Mouse (Mus musculus) embryonic facial prominence, embryonic 12.5 days (tissue): ENCODE measurements around the gene Rps7. TPM values are rescaled to one million over a fixed set of nuclear protein-coding genes. Genes with fewer than 3 reads are reported as not detected.
A peak's percentile ranks its signal among the peaks of the same experiment; 100 is the strongest.

Experiments used
- ATAC-seq: fragments of 200-750 bp; cut with Nextera tagmentation; 2 replicates; pipeline ENCODE4 v1.8.0; 2017; ENCODE audit not compliant: insufficient number of reproducible peaks, insufficient read depth, low FRiP score, low TSS enrichment
- H3K27ac ChIP-seq: fragments of 300-500 bp; sonication (generic); 2 replicates; pipeline ENCODE4 v1.5.1; 2016; ENCODE audit warnings: mild to moderate bottlenecking
- H3K27me3 ChIP-seq: fragments of 300-500 bp; sonication (generic); 2 replicates; pipeline ENCODE4 v1.6.1; 2016; ENCODE audit warnings: mild to moderate bottlenecking, moderate library complexity
- H3K36me3 ChIP-seq: fragments of 300-500 bp; sonication (generic); 2 replicates; pipeline ENCODE4 v1.6.1; 2016; ENCODE audit warnings: mild to moderate bottlenecking
- H3K4me1 ChIP-seq: fragments of 300-500 bp; sonication (generic); 2 replicates; pipeline ENCODE4 v1.6.1; 2016
- H3K4me2 ChIP-seq: fragments of 300-500 bp; sonication (generic); replicated peaks from 2 replicates; pipeline ENCODE4 v1.6.1; 2016; ENCODE audit warnings: mild to moderate bottlenecking, moderate library complexity
- H3K4me3 ChIP-seq: fragments of 300-500 bp; sonication (generic); 2 replicates; pipeline ENCODE4 v1.5.1; 2016; ENCODE audit warnings: mild to moderate bottlenecking
- H3K9ac ChIP-seq: fragments of 300-500 bp; sonication (generic); 2 replicates; pipeline ENCODE4 v1.6.1; 2016; ENCODE audit warnings: mild to moderate bottlenecking, moderate library complexity
- H3K9me3 ChIP-seq: fragments of 300-500 bp; sonication (generic); 2 replicates; pipeline ENCODE4 v1.6.1; 2016; ENCODE audit warnings: mild to moderate bottlenecking, moderate library complexity
- WGBS: fragments of 180-500 bp; shearing (Covaris S2); methylation state at CpG from one replicate; pipeline ENCODE4 v1.1.7; 2016; 5-methylcytosine and 5-hydroxymethylcytosine counted together
- polyA plus RNA-seq: library from polyadenylated mRNA; unstranded; fragments of >200 nt; fragmentation: Nextera tagmentation; extraction: Ambion mirVana; gene quantifications from 2 replicates; pipeline ENCODE4 v1.2.1, GENCODE M21; 2016

Gene Rps7
- polyA plus RNA-seq, 1 experiment from 2014 or later: 761 TPM

GRCm38 (mm10) chr12:28612391-28612790 lies 23.4 kb downstream of the Rps7 start:
- peaks cover 9% of the 10 kb centered on the region for H3K4me1 ChIP-seq

GRCm38 (mm10) chr12:28607546-28608305 lies 28.0 kb downstream of the Rps7 start:
- H3K27ac ChIP-seq: no peak overlapping the region
- ATAC-seq: no peak
- WGBS: 58% methylated on average over 17 of the region's 17 CpGs

More at GRCm38 (mm10) chr12:28612391-28612790, 23.4 kb downstream of the Rps7 start:
- Histone ChIP-seq H3K27me3 (no peaks in the 10 kb centered on the region), H3K4me3 (no peak overlapping the region), H3K9me3 (no peaks in the 10 kb centered on the region), H3K9ac (no peak overlapping the region), H3K27ac (no peak overlapping the region), H3K36me3 (no peaks in the 10 kb centered on the region), H3K4me2 (no peak overlapping the region)
- WGBS: 55% methylated on average over 6 of the region's 6 CpGs
- ATAC-seq: no peak

GRCm38 (mm10) chr12:28603494-28603893 lies 32.3 kb downstream of the Rps7 start:
- Histone ChIP-seq H3K4me1 (peaks cover 19% of the 10 kb centered on the region), H3K9me3 (no peaks in the 10 kb centered on the region), H3K36me3 (no peaks in the 10 kb centered on the region), H3K27me3 (no peaks in the 10 kb centered on the region), H3K9ac (no peak overlapping the region), H3K27ac (no peak overlapping the region), H3K4me2 (no peak overlapping the region), H3K4me3 (no peak overlapping the region)
- 74% methylated on average over 1 of the region's 1 CpGs for WGBS
- no peak for ATAC-seq

More at GRCm38 (mm10) chr12:28607546-28608305, 28.0 kb downstream of the Rps7 start:
- peaks cover 12% of the 10 kb centered on the region for H3K4me1 ChIP-seq
- no peak overlapping the region for H3K4me2 ChIP-seq
- H3K27me3 ChIP-seq: no peaks in the 10 kb centered on the region
- H3K9ac ChIP-seq: no peak overlapping the region
- no peaks in the 10 kb centered on the region for H3K9me3 ChIP-seq
- no peaks in the 10 kb centered on the region for H3K36me3 ChIP-seq
- no peak overlapping the region for H3K4me3 ChIP-seq

GRCm38 (mm10) chr12:28602259-28602658 lies 33.5 kb downstream of the Rps7 start:
- peaks cover 9% of the 10 kb centered on the region; the same call in 1 of the 2 replicates for H3K4me1 ChIP-seq
- H3K4me3 ChIP-seq: no peak overlapping the region
- H3K27me3 ChIP-seq: no peaks in the 10 kb centered on the region
- WGBS: 30% methylated on average over 4 of the region's 4 CpGs
- no peaks in the 10 kb centered on the region for H3K9me3 ChIP-seq
- H3K4me2 ChIP-seq: no peak overlapping the region
- ATAC-seq: no peak
- no peak overlapping the region for H3K9ac ChIP-seq
- no peaks in the 10 kb centered on the region for H3K36me3 ChIP-seq
- H3K27ac ChIP-seq: no peak overlapping the region

GRCm38 (mm10) chr12:28598526-28598991 lies 37.2 kb downstream of the Rps7 start:
- 48% methylated on average over 2 of the region's 2 CpGs for WGBS
- H3K9me3 ChIP-seq: no peaks in the 10 kb centered on the region
- no peak overlapping the region for H3K27ac ChIP-seq
- no peaks in the 10 kb centered on the region for H3K27me3 ChIP-seq
- H3K36me3 ChIP-seq: no peaks in the 10 kb centered on the region
- H3K4me1 ChIP-seq: 0 out of 2 replicates have a peak, but pooled peaks cover 6% of the 10 kb centered on the region
- no peak for ATAC-seq
- no peak overlapping the region for H3K4me2 ChIP-seq
- H3K9ac ChIP-seq: no peak overlapping the region
- H3K4me3 ChIP-seq: no peak overlapping the region

GRCm38 (mm10) chr12:28598110-28598509 lies 37.6 kb downstream of the Rps7 start:
- no peaks in the 10 kb centered on the region for H3K9me3 ChIP-seq
- H3K4me3 ChIP-seq: no peak overlapping the region
- no peaks in the 10 kb centered on the region for H3K36me3 ChIP-seq
- H3K9ac ChIP-seq: no peak overlapping the region
- ATAC-seq: no peak
- 0 out of 2 replicates have a peak, but pooled peaks cover 7% of the 10 kb centered on the region for H3K4me1 ChIP-seq
- H3K4me2 ChIP-seq: no peak overlapping the region
- WGBS: 53% methylated on average over 3 of the region's 3 CpGs
- H3K27me3 ChIP-seq: no peaks in the 10 kb centered on the region
- H3K27ac ChIP-seq: no peak overlapping the region

GRCm38 (mm10) chr12:28597699-28598098 lies 38.1 kb downstream of the Rps7 start:
- WGBS: 90% methylated on average over 9 of the region's 9 CpGs
- no peak overlapping the region for H3K4me2 ChIP-seq

GRCm38 (mm10) chr12:28596851-28597250 lies 38.9 kb downstream of the Rps7 start:
- Histone ChIP-seq H3K27ac (no peak overlapping the region), H3K4me3 (no peak overlapping the region), H3K4me2 (no peak overlapping the region), H3K4me1 (0 out of 2 replicates have a peak, but pooled peaks cover 4% of the 10 kb centered on the region), H3K9me3 (no peaks in the 10 kb centered on the region), H3K9ac (no peak overlapping the region), H3K36me3 (no peaks in the 10 kb centered on the region), H3K27me3 (no peaks in the 10 kb centered on the region)
- ATAC-seq: no peak

More at GRCm38 (mm10) chr12:28597699-28598098, 38.1 kb downstream of the Rps7 start:
- H3K4me3 ChIP-seq: no peak overlapping the region
- H3K27me3 ChIP-seq: no peaks in the 10 kb centered on the region
- ATAC-seq: no peak
- no peaks in the 10 kb centered on the region for H3K36me3 ChIP-seq
- H3K4me1 ChIP-seq: 0 out of 2 replicates have a peak, but pooled peaks cover 8% of the 10 kb centered on the region
- no peak overlapping the region for H3K27ac ChIP-seq
- H3K9me3 ChIP-seq: no peaks in the 10 kb centered on the region
- H3K9ac ChIP-seq: no peak overlapping the region

GRCm38 (mm10) chr12:28590428-28590827 lies 45.3 kb downstream of the Rps7 start:
- H3K27me3 ChIP-seq: peaks cover 3% of the 10 kb centered on the region; the same call in 1 of the 2 replicates
- H3K9me3 ChIP-seq: no peaks in the 10 kb centered on the region
- no peak overlapping the region for H3K27ac ChIP-seq
- ATAC-seq: no peak
- H3K4me2 ChIP-seq: no peak overlapping the region
- H3K9ac ChIP-seq: no peak overlapping the region
- 0 out of 2 replicates have a peak, but pooled peaks cover 2% of the 10 kb centered on the region for H3K4me1 ChIP-seq
- WGBS: 52% methylated on average over 13 of the region's 13 CpGs
- no peaks in the 10 kb centered on the region for H3K36me3 ChIP-seq
- H3K4me3 ChIP-seq: no peak overlapping the region

- 0 out of 2 replicates have a peak, but pooled peaks cover 2% of the 10 kb centered on the region for H3K4me1 ChIP-seq
- no peak overlapping the region for H3K27ac ChIP-seq
- WGBS: 8% methylated on average over 24 of the region's 24 CpGs
- H3K9me3 ChIP-seq: no peaks in the 10 kb centered on the region
- no peaks in the 10 kb centered on the region for H3K36me3 ChIP-seq
- H3K9ac ChIP-seq: peak overlapping the region; percentile 50; the same call in 1 of the 2 replicates
- peak overlapping the region; percentile 42 for H3K4me3 ChIP-seq
- peak; percentile 84 for ATAC-seq
- peaks cover 3% of the 10 kb centered on the region; the same call in 1 of the 2 replicates for H3K27me3 ChIP-seq
- H3K4me2 ChIP-seq: peak overlapping the region; percentile 70
Observed at GRCm38 (mm10) chr12:28589090-28589868, 46.5 kb downstream of the Rps7 start.

GRCm38 (mm10) chr12:28587949-28588348 lies 47.8 kb downstream of the Rps7 start:
- Histone ChIP-seq H3K4me2 (no peak overlapping the region), H3K36me3 (no peaks in the 10 kb centered on the region), H3K9me3 (no peaks in the 10 kb centered on the region), H3K4me1 (0 out of 2 replicates have a peak, but pooled peaks cover under 1% of the 10 kb centered on the region), H3K9ac (no peak overlapping the region), H3K27ac (no peak overlapping the region), H3K4me3 (no peak overlapping the region), H3K27me3 (peaks cover 3% of the 10 kb centered on the region; the same call in 1 of the 2 replicates)
- no peak for ATAC-seq
- WGBS: 79% methylated on average over 6 of the region's 6 CpGs
